Mouse (Mus musculus): ENCODE data around the gene Angptl8.

Gene Angptl8

GRCm38 (mm10) chr9:21811170-21811569 is 24.1 kb upstream of the Angptl8 start:
- in situ Hi-C loops (cut with MboI; ENCODE audit: low sequenced_read_pairs) = no loop called here

- in situ Hi-C loops (cut with MboI; ENCODE audit: low sequenced_read_pairs) = no loop called here
Observed at GRCm38 (mm10) chr9:21816716-21817305, 18.5 kb upstream of the Angptl8 start.

- in situ Hi-C loops (cut with MboI; ENCODE audit: low sequenced_read_pairs) = no loop called here
Observed at GRCm38 (mm10) chr9:21818125-21818524, 17.2 kb upstream of the Angptl8 start.

- in situ Hi-C loops (cut with MboI; ENCODE audit: low sequenced_read_pairs) = no loop called here
Observed at GRCm38 (mm10) chr9:21818561-21818960, 16.7 kb upstream of the Angptl8 start.

- in situ Hi-C loops (cut with MboI; ENCODE audit: low sequenced_read_pairs) = no loop called here
Observed at GRCm38 (mm10) chr9:21819181-21819729, 16.1 kb upstream of the Angptl8 start.

- in situ Hi-C loops (cut with MboI; ENCODE audit: low sequenced_read_pairs) = no loop called here
Observed at GRCm38 (mm10) chr9:21820183-21820582, 15.1 kb upstream of the Angptl8 start.

GRCm38 (mm10) chr9:21822686-21823085 is 12.6 kb upstream of the Angptl8 start:
- in situ Hi-C loops (cut with MboI; ENCODE audit: low sequenced_read_pairs) = no loop called here

GRCm38 (mm10) chr9:21823957-21824356 is 11.4 kb upstream of the Angptl8 start:
- in situ Hi-C loops (cut with MboI; ENCODE audit: low sequenced_read_pairs) = no loop called here

GRCm38 (mm10) chr9:21824366-21824765 is 10.9 kb upstream of the Angptl8 start:
- in situ Hi-C loops (cut with MboI; ENCODE audit: low sequenced_read_pairs) = no loop called here

- in situ Hi-C loops (cut with MboI; ENCODE audit: low sequenced_read_pairs) = no loop called here
Observed at GRCm38 (mm10) chr9:21829834-21830460, 5.4 kb upstream of the Angptl8 start.

GRCm38 (mm10) chr9:21830461-21830850 is 4.9 kb upstream of the Angptl8 start:
- in situ Hi-C loops (cut with MboI; ENCODE audit: low sequenced_read_pairs) = no loop called here

GRCm38 (mm10) chr9:21830936-21831335 is 4.4 kb upstream of the Angptl8 start:
- in situ Hi-C loops (cut with MboI; ENCODE audit: low sequenced_read_pairs) = no loop called here

GRCm38 (mm10) chr9:21831558-21832240 is 3.6 kb upstream of the Angptl8 start:
- in situ Hi-C loops (cut with MboI; ENCODE audit: low sequenced_read_pairs) = no loop called here

GRCm38 (mm10) chr9:21837690-21838089 is 2.4 kb downstream of the Angptl8 start:
- in situ Hi-C loops (cut with MboI; ENCODE audit: low sequenced_read_pairs) = no loop called here

GRCm38 (mm10) chr9:21840115-21840787 is 4.9 kb downstream of the Angptl8 start:
- in situ Hi-C loops (cut with MboI; ENCODE audit: low sequenced_read_pairs) = no loop called here

GRCm38 (mm10) chr9:21841340-21841739 is 6.0 kb downstream of the Angptl8 start:
- in situ Hi-C loops (cut with MboI; ENCODE audit: low sequenced_read_pairs) = no loop called here

GRCm38 (mm10) chr9:21842391-21842790 is 7.1 kb downstream of the Angptl8 start:
- in situ Hi-C loops (cut with MboI; ENCODE audit: low sequenced_read_pairs) = no loop called here

GRCm38 (mm10) chr9:21843086-21843485 is 7.8 kb downstream of the Angptl8 start:
- in situ Hi-C loops (cut with MboI; ENCODE audit: low sequenced_read_pairs) = no loop called here

GRCm38 (mm10) chr9:21845381-21846080 is 10.2 kb downstream of the Angptl8 start:
- in situ Hi-C loops (cut with MboI; ENCODE audit: low sequenced_read_pairs) = no loop called here

GRCm38 (mm10) chr9:21846755-21847341 is 11.5 kb downstream of the Angptl8 start:
- in situ Hi-C loops (cut with MboI; ENCODE audit: low sequenced_read_pairs) = no loop called here

Measured in CH12F3 (cell line).